Mouse (Mus musculus) MEL (cell line): ENCODE results near the gene Myh9.

ENCODE experiments used
- CHD1 ChIP-seq: IDR thresholded peaks from 2 replicates; pipeline ENCODE4 v1.6.1; 2012; ENCODE audit warnings: low read depth, mild to moderate bottlenecking, inconsistent platforms, low read length, improper control_type of control experiment
- CHD2 ChIP-seq: IDR thresholded peaks from 2 replicates; pipeline ENCODE4 v1.6.1; 2011; ENCODE audit warnings: low read length, improper control_type of control experiment
- CTCF ChIP-seq, 3 experiments: IDR thresholded peaks in 2 of 3; conservative IDR thresholded peaks in 1 of 3; 2 replicates each; pipeline ENCODE4 v1.5.1; 2011 to 2012; ENCODE audit warnings: low read length in 3 of 3, low read depth in 2 of 3, mild to moderate bottlenecking in 2 of 3, improper control_type of control experiment in 1 of 3, inconsistent platforms in 1 of 3, mixed read lengths in 1 of 3, moderate library complexity in 1 of 3; ENCODE audit not compliant: control insufficient read depth in 1 of 3, insufficient read depth in 1 of 3, poor library complexity in 1 of 3, severe bottlenecking in 1 of 3
- MXI1 ChIP-seq: IDR thresholded peaks from 2 replicates; pipeline ENCODE4 v1.6.1; 2011; ENCODE audit warnings: mild to moderate bottlenecking, low read depth, low read length, improper control_type of control experiment
- NELFE ChIP-seq: IDR thresholded peaks from 2 replicates; pipeline ENCODE4 v1.6.1; 2011; ENCODE audit warnings: low read depth, low read length, improper control_type of control experiment
- NRF1 ChIP-seq: IDR thresholded peaks from 2 replicates; pipeline ENCODE4 v1.6.1; 2014; ENCODE audit warnings: low read depth, mild to moderate bottlenecking, inconsistent platforms, low read length, improper control_type of control experiment, moderate library complexity; ENCODE audit not compliant: poor library complexity, insufficient read depth, severe bottlenecking
- POLR2A ChIP-seq, 2 experiments: IDR thresholded peaks; 2 replicates each; pipeline ENCODE4 v1.6.1; 2011 to 2012; ENCODE audit warnings: low read length in 2 of 2, mild to moderate bottlenecking in 2 of 2, control low read depth in 1 of 2, improper control_type of control experiment in 1 of 2, low read depth in 1 of 2, moderate library complexity in 1 of 2; ENCODE audit not compliant: control insufficient read depth in 1 of 2, insufficient read depth in 1 of 2, poor library complexity in 1 of 2
- RAD21 ChIP-seq: IDR thresholded peaks from 2 replicates; pipeline ENCODE4 v1.6.1; 2011; ENCODE audit warnings: mild to moderate bottlenecking, low read depth, low read length, improper control_type of control experiment
- SIN3A ChIP-seq: IDR thresholded peaks from 2 replicates; pipeline ENCODE4 v1.6.1; 2012; ENCODE audit warnings: low read length, improper control_type of control experiment, inconsistent platforms
- TBP ChIP-seq: IDR thresholded peaks from 2 replicates; pipeline ENCODE4 v1.8.0; 2011; ENCODE audit warnings: low read depth, low read length, improper control_type of control experiment
- USF1 ChIP-seq: IDR thresholded peaks from 2 replicates; pipeline ENCODE4 v1.6.1; 2014; ENCODE audit warnings: low read depth, mild to moderate bottlenecking, inconsistent platforms, low read length, improper control_type of control experiment, moderate library complexity
- ZC3H11A ChIP-seq: IDR thresholded peaks from 2 replicates; pipeline ENCODE4 v1.6.1; 2012; ENCODE audit warnings: low read depth, mild to moderate bottlenecking, inconsistent platforms, low read length, improper control_type of control experiment
- ZKSCAN1 ChIP-seq: IDR thresholded peaks from 2 replicates; pipeline ENCODE4 v1.6.1; 2012; ENCODE audit warnings: low read depth, mild to moderate bottlenecking, inconsistent platforms, low read length, improper control_type of control experiment, moderate library complexity

DNA sequence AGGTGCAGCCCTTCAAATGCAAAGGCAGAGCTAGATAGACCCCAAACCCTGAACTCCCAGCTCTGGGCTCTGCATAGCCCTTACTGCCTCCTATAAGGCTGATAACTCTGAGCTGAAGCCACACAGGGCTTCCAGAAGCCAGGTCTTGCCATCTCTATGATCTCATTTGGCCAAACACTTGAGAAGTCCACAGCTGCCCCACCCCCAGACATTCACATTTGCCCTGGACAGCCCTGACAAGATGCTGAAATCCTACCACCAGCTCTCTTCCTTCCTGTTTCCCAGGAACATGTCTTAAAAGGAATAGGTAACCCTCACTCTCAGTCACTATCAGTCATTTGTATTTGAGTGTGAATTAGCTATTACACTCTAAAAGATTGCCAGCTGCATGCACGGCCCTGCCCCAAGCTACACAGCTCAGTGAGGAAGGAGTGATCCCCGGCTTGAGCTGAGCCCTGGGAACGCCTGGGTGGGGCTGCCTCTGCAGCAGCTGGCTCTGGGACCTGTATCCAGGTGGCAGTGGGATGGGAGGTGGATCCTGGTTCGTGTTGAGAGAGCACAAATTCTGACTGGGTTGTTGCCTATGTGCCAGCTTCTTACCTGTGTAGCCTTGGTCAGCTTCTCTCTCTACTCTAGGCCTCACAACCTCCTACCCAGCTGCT, 47.9 kb upstream of the Myh9 start:
- TF ChIP-seq POLR2A (IDR thresholded peaks at IDR 0.05; ENCODE audit: control insufficient read depth in 1 of 2, insufficient read depth in 1 of 2, low read depth in 1 of 2, low read length in 2 of 2, poor library complexity in 1 of 2) = no peak
- no peak for TF ChIP-seq CHD1
- TF ChIP-seq ZC3H11A = no peak
- TF ChIP-seq NRF1 = no peak
- no peak for TF ChIP-seq CHD2
- TF ChIP-seq TBP = no peak
- no peak for TF ChIP-seq MXI1
- TF ChIP-seq CTCF (IDR thresholded peaks at IDR 0.05 in 2 of 3, conservative IDR thresholded peaks at IDR 0.05 in 1 of 3; ENCODE audit: control insufficient read depth in 1 of 3, insufficient read depth in 1 of 3, low read depth in 2 of 3, low read length in 3 of 3, poor library complexity in 1 of 3, severe bottlenecking in 1 of 3) = no peak
- no peak for TF ChIP-seq USF1
- TF ChIP-seq RAD21 = no peak
- TF ChIP-seq SIN3A = no peak
- no peak for TF ChIP-seq ZKSCAN1
- TF ChIP-seq NELFE = no peak
